Mouse (Mus musculus): ENCODE measurements around the gene Ube2ql1. TPM values are rescaled to one million over a fixed set of nuclear protein-coding genes. Genes with fewer than 3 reads are reported as not detected.

Ube2ql1 gene
- polyA plus RNA-seq, 1 experiment from 2014 or later: 0.51 TPM

Other genes with a start within 250 kb of the Ube2ql1 start
- gene Nsun2, start 206.1 kb downstream of the Ube2ql1 start, polyA plus RNA-seq (2015; fragmentation: Nextera tagmentation; extraction: Ambion mirVana): 130 TPM in 2 replicates
- gene Tent4a, start 205.3 kb downstream of the Ube2ql1 start, polyA plus RNA-seq (2015; fragmentation: Nextera tagmentation; extraction: Ambion mirVana): 5.1 and 5.5 TPM in 2 replicates
- 22.9 and 26.5 TPM in 2 replicates for gene Srd5a1, start 128.4 kb downstream of the Ube2ql1 start, polyA plus RNA-seq (2015; fragmentation: Nextera tagmentation; extraction: Ambion mirVana)
- gene Med10, start 62.5 kb upstream of the Ube2ql1 start, polyA plus RNA-seq (2015; fragmentation: Nextera tagmentation; extraction: Ambion mirVana): 145 and 154 TPM in 2 replicates

Data from kidney, embryonic 15.5 days (tissue).